Mouse (Mus musculus) midbrain, embryonic 11.5 days (tissue): ENCODE measurements at regions not wholly inside any gene's neighbourhood (a gene's known extent, or its start where the extent isn't known, plus 50 kb on each side); places are given as distances from the start of the nearest gene placed in this dataset.

ENCODE experiments used
- ATAC-seq: fragments of 200-750 bp; cut with Nextera tagmentation; 2 replicates; pipeline ENCODE4 v1.8.0; 2017; ENCODE audit warnings: moderate TSS enrichment, moderate library complexity; ENCODE audit not compliant: low FRiP score
- DNase-seq: peaks from one replicate; pipeline ENCODE4 v3.0.0; 2015; ENCODE audit warnings: low spot score; ENCODE audit errors: missing footprints
- H3K27ac ChIP-seq: fragments of 300-500 bp; sonication (generic); 2 replicates; pipeline ENCODE4 v1.5.1; 2014; ENCODE audit warnings: low read depth, low read length
- H3K27me3 ChIP-seq: fragments of 300-500 bp; sonication (generic); 2 replicates; pipeline ENCODE4 v1.6.1; 2014; ENCODE audit warnings: mild to moderate bottlenecking, low read length, moderate library complexity, mixed read lengths; ENCODE audit not compliant: control insufficient read depth, insufficient read depth
- H3K36me3 ChIP-seq: fragments of 300-500 bp; sonication (generic); 2 replicates; pipeline ENCODE4 v1.6.1; 2014; ENCODE audit warnings: mild to moderate bottlenecking, low read length, moderate library complexity, mixed read lengths; ENCODE audit not compliant: control insufficient read depth, insufficient read depth
- H3K4me1 ChIP-seq: fragments of 300-500 bp; sonication (generic); 2 replicates; pipeline ENCODE4 v1.6.1; 2014; ENCODE audit warnings: low read length; ENCODE audit not compliant: control insufficient read depth, insufficient read depth
- H3K4me2 ChIP-seq: fragments of 300-500 bp; sonication (generic); 2 replicates; pipeline ENCODE4 v1.6.1; 2014; ENCODE audit warnings: mild to moderate bottlenecking, moderate library complexity
- H3K4me3 ChIP-seq: fragments of 300-500 bp; sonication (generic); 2 replicates; pipeline ENCODE4 v1.5.1; 2014; ENCODE audit warnings: low read depth, low read length
- H3K9ac ChIP-seq: fragments of 300-500 bp; sonication (generic); 2 replicates; pipeline ENCODE4 v1.6.1; 2014; ENCODE audit warnings: low read length
- H3K9me3 ChIP-seq: fragments of 300-500 bp; sonication (generic); 2 replicates; pipeline ENCODE4 v1.6.1; 2016; ENCODE audit warnings: low read length; ENCODE audit not compliant: control insufficient read depth
- WGBS: fragments of 180-500 bp; shearing (Covaris S2); extraction: QIAGEN DNeasy Blood & Tissue Kit; methylation state at CpG from one replicate; pipeline ENCODE4 v1.1.7; 2014; 5-methylcytosine and 5-hydroxymethylcytosine counted together

GRCm38 (mm10) chr12:25393501-25393900, 296.6 kb upstream of the Id2 start:
- no peaks in the 10 kb centered on the region for H3K9me3 ChIP-seq
- ATAC-seq (no peak), DNase-seq (no peak)
- no peaks in the 10 kb centered on the region for H3K4me1 ChIP-seq
- no peak overlapping the region for H3K4me2 ChIP-seq
- no peaks in the 10 kb centered on the region for H3K27me3 ChIP-seq
- WGBS, result 84% methylated on average over 4 of the region's 4 CpGs
- H3K9ac ChIP-seq, result no peak overlapping the region
- H3K4me3 ChIP-seq, result no peak overlapping the region
- H3K36me3 ChIP-seq, result no peaks in the 10 kb centered on the region
- no peak overlapping the region for H3K27ac ChIP-seq

- H3K4me3 ChIP-seq, result no peak overlapping the region
- H3K27me3 ChIP-seq, result no peaks in the 10 kb centered on the region
- H3K27ac ChIP-seq, result no peak overlapping the region
- 76% methylated on average over 5 of the region's 5 CpGs for WGBS
- no peaks in the 10 kb centered on the region for H3K9me3 ChIP-seq
- H3K9ac ChIP-seq, result no peak overlapping the region
- DNase-seq (peak; percentile 23), ATAC-seq (no peak)
- H3K4me2 ChIP-seq, result no peak overlapping the region
- no peaks in the 10 kb centered on the region for H3K36me3 ChIP-seq
- no peaks in the 10 kb centered on the region for H3K4me1 ChIP-seq
Measured at GRCm38 (mm10) chr12:25389202-25389601, 292.3 kb upstream of the Id2 start.

DNA sequence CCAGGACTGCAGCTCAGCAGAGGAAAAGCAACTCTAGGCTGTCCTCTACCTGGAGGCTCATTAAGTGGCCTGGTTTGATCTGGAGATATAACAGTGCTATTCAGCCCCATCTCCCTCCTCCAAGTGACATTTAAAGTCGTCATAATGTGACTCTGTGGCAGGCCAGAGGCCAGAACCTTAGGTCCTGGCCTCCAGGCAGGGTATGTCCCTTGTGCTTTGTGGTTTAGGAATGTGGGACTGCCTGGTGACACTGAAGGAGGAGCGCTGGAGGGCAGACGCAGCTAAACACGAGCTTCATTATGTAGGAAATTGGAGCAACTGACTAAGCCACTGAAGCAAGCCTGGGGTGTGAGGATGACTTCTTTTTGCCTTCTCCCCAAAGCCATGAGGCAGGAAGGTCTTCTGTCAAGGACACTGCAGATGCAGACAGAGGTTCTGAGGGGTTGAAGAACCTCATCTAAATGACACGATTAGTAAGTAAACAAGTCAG, 290.9 kb upstream of the Id2 start:
- H3K4me3 ChIP-seq, result no peak overlapping the region
- WGBS, result 62% methylated on average over 5 of the region's 5 CpGs
- no peak overlapping the region for H3K27ac ChIP-seq
- no peak overlapping the region for H3K4me2 ChIP-seq
- ATAC-seq (no peak), DNase-seq (peak; percentile 44)
- H3K27me3 ChIP-seq, result no peaks in the 10 kb centered on the region
- no peaks in the 10 kb centered on the region for H3K36me3 ChIP-seq
- H3K4me1 ChIP-seq, result no peaks in the 10 kb centered on the region
- H3K9me3 ChIP-seq, result no peaks in the 10 kb centered on the region
- H3K9ac ChIP-seq, result no peak overlapping the region

- peak; percentile 64 for DNase-seq
- no peaks in the 10 kb centered on the region for H3K4me1 ChIP-seq
- no peak overlapping the region for H3K9ac ChIP-seq
- H3K4me3 ChIP-seq, result no peak overlapping the region
- H3K4me2 ChIP-seq, result no peak overlapping the region
- H3K27ac ChIP-seq, result no peak overlapping the region
- H3K9me3 ChIP-seq, result no peaks in the 10 kb centered on the region
- no peaks in the 10 kb centered on the region for H3K36me3 ChIP-seq
- WGBS, result 79% methylated on average over 6 of the region's 6 CpGs
- H3K27me3 ChIP-seq, result no peaks in the 10 kb centered on the region
- ATAC-seq, result no peak
Measured at GRCm38 (mm10) chr12:25382961-25383360, 286.0 kb upstream of the Id2 start.

- 95% methylated on average over 2 of the region's 2 CpGs for WGBS
- ATAC-seq, result no peak
- Histone ChIP-seq H3K9me3 (no peaks in the 10 kb centered on the region), H3K4me3 (no peak overlapping the region), H3K9ac (no peak overlapping the region), H3K4me2 (no peak overlapping the region), H3K4me1 (no peaks in the 10 kb centered on the region), H3K27ac (no peak overlapping the region), H3K27me3 (no peaks in the 10 kb centered on the region), H3K36me3 (no peaks in the 10 kb centered on the region)
- DNase-seq, result no peak
Measured at GRCm38 (mm10) chr12:25382475-25382874, 285.5 kb upstream of the Id2 start.

GRCm38 (mm10) chr12:25381619-25382018, 284.7 kb upstream of the Id2 start:
- DNase-seq, result peak; percentile 57
- Histone ChIP-seq H3K27ac (no peak overlapping the region), H3K4me2 (no peak overlapping the region), H3K9ac (no peak overlapping the region), H3K9me3 (no peaks in the 10 kb centered on the region), H3K36me3 (no peaks in the 10 kb centered on the region), H3K4me1 (no peaks in the 10 kb centered on the region), H3K4me3 (no peak overlapping the region), H3K27me3 (no peaks in the 10 kb centered on the region)
- 55% methylated on average over 4 of the region's 4 CpGs for WGBS
- ATAC-seq, result no peak

DNA sequence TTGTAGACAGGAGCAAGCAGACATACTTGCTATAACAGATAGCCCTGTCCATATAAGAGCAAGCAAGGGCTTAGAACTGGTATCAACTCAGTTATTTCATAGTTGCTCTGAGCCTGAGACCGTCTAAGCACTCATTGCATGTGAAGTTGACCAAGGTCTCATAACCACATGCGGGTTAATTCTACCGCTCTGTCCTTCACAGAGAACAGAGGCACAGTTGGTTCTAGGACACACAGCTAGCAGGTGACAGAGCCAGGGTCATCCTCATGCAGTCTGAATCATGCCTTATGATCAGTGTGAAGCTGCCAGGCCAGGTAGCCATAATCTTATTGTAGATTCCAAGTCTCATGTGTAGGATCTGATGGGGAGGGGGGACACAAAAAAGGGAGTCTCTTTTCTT, 283.1 kb upstream of the Id2 start:
- Histone ChIP-seq H3K27me3 (no peaks in the 10 kb centered on the region), H3K4me2 (no peak overlapping the region), H3K9me3 (no peaks in the 10 kb centered on the region), H3K27ac (no peak overlapping the region), H3K36me3 (no peaks in the 10 kb centered on the region), H3K4me1 (no peaks in the 10 kb centered on the region), H3K4me3 (no peak overlapping the region), H3K9ac (no peak overlapping the region)
- 91% methylated on average over 3 of the region's 3 CpGs for WGBS
- ATAC-seq, result no peak
- peak; percentile 75 for DNase-seq

DNA sequence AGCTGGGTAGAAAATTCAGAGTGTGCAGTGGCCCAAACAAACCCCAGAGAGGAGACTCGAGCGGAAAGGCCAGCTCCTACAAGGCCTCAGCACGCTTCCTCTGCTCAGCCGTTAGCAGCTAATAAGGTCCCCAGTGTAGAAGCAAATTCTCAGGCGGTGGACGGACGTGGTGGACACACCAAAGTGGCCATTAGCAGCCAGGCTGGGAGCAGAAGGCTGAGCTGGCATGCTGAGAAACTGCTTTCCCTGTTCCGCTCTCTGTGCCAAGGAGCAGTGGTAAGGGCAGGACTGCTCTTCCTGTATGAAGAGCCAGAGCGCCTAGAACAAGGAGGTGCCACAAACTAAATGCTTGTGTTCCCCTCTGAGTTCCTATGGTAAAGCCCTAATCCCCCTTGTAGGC, 282.1 kb upstream of the Id2 start:
- Histone ChIP-seq H3K27ac (no peak overlapping the region), H3K4me1 (no peaks in the 10 kb centered on the region), H3K27me3 (no peaks in the 10 kb centered on the region), H3K36me3 (no peaks in the 10 kb centered on the region), H3K4me2 (no peak overlapping the region), H3K9ac (no peak overlapping the region), H3K4me3 (no peak overlapping the region), H3K9me3 (no peaks in the 10 kb centered on the region)
- 84% methylated on average over 9 of the region's 9 CpGs for WGBS
- DNase-seq (peak; percentile 65), ATAC-seq (no peak)

- H3K27ac ChIP-seq, result no peak overlapping the region
- H3K9ac ChIP-seq, result no peak overlapping the region
- H3K4me3 ChIP-seq, result no peak overlapping the region
- no peaks in the 10 kb centered on the region for H3K9me3 ChIP-seq
- 81% methylated on average over 6 of the region's 6 CpGs for WGBS
- no peaks in the 10 kb centered on the region for H3K4me1 ChIP-seq
- DNase-seq (peak; percentile 6), ATAC-seq (no peak)
- no peaks in the 10 kb centered on the region for H3K27me3 ChIP-seq
- H3K4me2 ChIP-seq, result no peak overlapping the region
- H3K36me3 ChIP-seq, result no peaks in the 10 kb centered on the region
Measured at GRCm38 (mm10) chr12:25378036-25378645, 281.2 kb upstream of the Id2 start.
